Mouse (Mus musculus) urinary bladder, adult 18-20 months (tissue): ENCODE measurements around the gene Gm20696.

Source experiments
- DNase-seq, 2 experiments: peaks; one replicate each; pipeline ENCODE4 v3.0.0; 2022; ENCODE audit warnings: low spot score in 2 of 2, mixed read lengths in 2 of 2

The Gm20696 gene

GRCm38 (mm10) chr6:99625306-99625705 lies 41.3 kb downstream of the Gm20696 start:
- DNase-seq = no peak

GRCm38 (mm10) chr6:99624542-99624941 lies 42.1 kb downstream of the Gm20696 start:
- DNase-seq = no peak

- no peak for DNase-seq
Observed at GRCm38 (mm10) chr6:99623641-99624040, 43.0 kb downstream of the Gm20696 start.

GRCm38 (mm10) chr6:99621167-99621566 lies 45.4 kb downstream of the Gm20696 start:
- no peak for DNase-seq

- no peak for DNase-seq
Observed at GRCm38 (mm10) chr6:99620471-99620870, 46.1 kb downstream of the Gm20696 start.

GRCm38 (mm10) chr6:99619964-99620363 lies 46.6 kb downstream of the Gm20696 start:
- no peak for DNase-seq

GRCm38 (mm10) chr6:99619466-99619865 lies 47.1 kb downstream of the Gm20696 start:
- DNase-seq = no peak

- no peak for DNase-seq
Observed at GRCm38 (mm10) chr6:99617867-99618266, 48.7 kb downstream of the Gm20696 start.

- DNase-seq = no peak
Observed at GRCm38 (mm10) chr6:99617415-99617814, 49.2 kb downstream of the Gm20696 start.

GRCm38 (mm10) chr6:99615272-99615751 lies 51.3 kb downstream of the Gm20696 start:
- no peak for DNase-seq

GRCm38 (mm10) chr6:99614566-99615271 lies 51.9 kb downstream of the Gm20696 start:
- DNase-seq = no peak

GRCm38 (mm10) chr6:99611866-99612265 lies 54.7 kb downstream of the Gm20696 start:
- no peak for DNase-seq

GRCm38 (mm10) chr6:99610454-99611427 lies 55.9 kb downstream of the Gm20696 start:
- DNase-seq = no peak

GRCm38 (mm10) chr6:99606079-99606478 lies 60.5 kb downstream of the Gm20696 start:
- no peak for DNase-seq

- peak in 1 of 2 experiments; percentile 20 for DNase-seq
Observed at GRCm38 (mm10) chr6:99604758-99605157, 61.8 kb downstream of the Gm20696 start.

GRCm38 (mm10) chr6:99602434-99602833 lies 64.2 kb downstream of the Gm20696 start:
- DNase-seq = no peak

- no peak for DNase-seq
Observed at GRCm38 (mm10) chr6:99600886-99601285, 65.7 kb downstream of the Gm20696 start.

- DNase-seq = peak in 1 of 2 experiments; percentile 40
Observed at GRCm38 (mm10) chr6:99600168-99600793, 66.3 kb downstream of the Gm20696 start.

- no peak for DNase-seq
Observed at GRCm38 (mm10) chr6:99599651-99600050, 66.9 kb downstream of the Gm20696 start.

- DNase-seq = no peak
Observed at GRCm38 (mm10) chr6:99599229-99599628, 67.4 kb downstream of the Gm20696 start.

GRCm38 (mm10) chr6:99577040-99577439 lies 89.6 kb downstream of the Gm20696 start:
- DNase-seq = no peak

GRCm38 (mm10) chr6:99575633-99576032 lies 91.0 kb downstream of the Gm20696 start:
- DNase-seq = no peak
